Mouse (Mus musculus): ENCODE measurements around the gene Lrp2.

DNA sequence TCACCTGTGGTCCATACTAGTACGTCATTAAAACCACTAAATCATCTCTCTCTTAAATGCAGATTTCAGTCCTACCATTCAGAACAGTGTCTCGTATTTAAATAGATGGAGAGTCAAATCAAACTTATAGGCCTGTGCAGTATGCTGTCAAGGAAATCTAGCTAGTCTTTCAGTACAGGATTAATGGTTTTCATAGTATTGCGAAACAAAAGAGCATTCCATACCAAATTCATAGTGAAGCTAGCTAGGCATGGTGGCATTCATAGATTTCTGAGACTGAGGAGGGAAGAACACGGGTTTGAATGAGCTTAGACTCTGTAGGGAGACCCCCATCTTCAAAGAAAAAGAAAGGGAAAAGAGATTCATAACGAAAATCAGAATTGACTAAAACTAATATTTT is 74.1 kb downstream of the Lrp2 start:
- TF ChIP-seq GATA1 (IDR thresholded peaks at IDR 0.05; ENCODE audit: borderline replicate concordance, low read length) (no peak), FLI1 (IDR thresholded peaks at IDR 0.05; ENCODE audit: low read length) (no peak)
